Mouse (Mus musculus) cortical plate, adult 2 months (tissue): ENCODE results near the gene Gm32802. TPM values are rescaled to one million over a fixed set of nuclear protein-coding genes. Genes with fewer than 3 reads are reported as not detected.
"Not testable (repeated sequence)": the region's sequence is repeated elsewhere in the genome, so short reads cannot be mapped to it uniquely, and the experiment has no call there.

Experiments
- H3K27ac ChIP-seq: fragments of 200-500 bp; 2 replicates; pipeline ENCODE4 v1.5.1; 2012; ENCODE audit warnings: low read length, control low read depth, inconsistent platforms; ENCODE audit not compliant: insufficient read depth
- H3K4me1 ChIP-seq: fragments of 200-500 bp; 2 replicates; pipeline ENCODE4 v1.6.1; 2011; ENCODE audit warnings: low read length; ENCODE audit not compliant: control insufficient read depth, insufficient read depth
- H3K4me3 ChIP-seq: fragments of 200-500 bp; 2 replicates; pipeline ENCODE4 v1.5.1; 2011; ENCODE audit warnings: mild to moderate bottlenecking, low read length, control low read depth; ENCODE audit not compliant: insufficient read depth
- CTCF ChIP-seq: fragments of 200-500 bp; IDR thresholded peaks from 2 replicates; pipeline ENCODE4 v1.5.1; 2011; ENCODE audit warnings: mild to moderate bottlenecking, control low read depth, low read length; ENCODE audit not compliant: insufficient read depth; ENCODE audit errors: extremely low read depth
- POLR2A ChIP-seq: fragments of 200-500 bp; IDR thresholded peaks from 2 replicates; pipeline ENCODE4 v1.6.1; 2011; ENCODE audit warnings: mild to moderate bottlenecking, low read length, control low read depth; ENCODE audit not compliant: insufficient read depth; ENCODE audit errors: extremely low read depth
- polyA plus RNA-seq: library from polyadenylated mRNA; depleted of rRNA; stranded (reverse); fragments of >200 nt; gene quantifications from 2 replicates; pipeline ENCODE4 v1.2.3, GENCODE M21; 2012; rRNA removed

Gm32802 gene
- polyA plus RNA-seq, 1 experiment, result not detected

DNA sequence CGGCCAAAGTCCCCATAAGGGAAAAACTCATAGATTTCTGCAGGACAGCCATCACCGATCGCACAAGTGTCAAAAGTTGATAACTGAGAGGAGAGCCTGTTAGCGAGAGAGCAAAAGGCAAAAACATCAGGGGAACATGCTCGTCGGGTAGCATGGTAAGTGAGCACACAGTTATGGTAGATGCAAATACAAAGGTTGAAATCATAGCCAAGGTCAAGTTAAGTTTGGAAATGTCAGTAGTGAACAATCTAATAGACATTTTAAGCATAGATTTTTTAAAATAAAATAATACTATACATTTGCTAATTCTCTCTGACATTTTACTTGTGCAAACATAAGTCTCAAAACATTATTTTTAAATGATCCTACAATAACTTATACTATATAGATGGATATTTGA lies 36.5 kb downstream of the Gm32802 start, which contains the start of gene Iltifb:
Gene Iltifb (minus strand): TSS at position 101 of the 400 bp plus-strand sequence.
- TF ChIP-seq CTCF (no peak), POLR2A (no peak)
- Histone ChIP-seq H3K4me1 (no peaks in the 10 kb centered on the region), H3K4me3 (no peak within 1 kb of the TSS), H3K27ac (no peak within 1 kb of the TSS)

DNA sequence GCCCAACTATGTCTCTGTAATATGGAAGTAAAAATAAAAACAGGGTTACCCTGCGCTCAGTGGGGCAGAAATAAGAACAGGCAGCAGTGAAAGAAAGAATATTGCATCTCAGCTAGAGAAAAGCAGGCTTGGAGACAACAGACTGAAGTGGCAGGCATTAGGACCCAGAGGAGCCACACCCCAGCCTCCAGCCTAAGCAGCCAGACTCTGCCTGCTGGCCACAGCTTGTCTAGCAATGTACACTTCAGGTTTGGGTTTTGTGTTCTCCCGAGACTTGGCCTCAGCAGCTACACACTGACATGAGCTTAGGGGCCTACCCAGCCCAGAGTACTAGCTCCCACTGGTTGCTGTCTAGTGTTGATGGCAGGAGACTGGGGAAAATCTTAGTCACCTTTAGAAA lies 43.6 kb downstream of the Gm32802 start:
- H3K4me3 ChIP-seq, H3K4me1 ChIP-seq, H3K27ac ChIP-seq: not testable (repeated sequence)

Other genes with a start within 250 kb of the Gm32802 start
- gene Mdm1, start 116.9 kb upstream of the Gm32802 start, polyA plus RNA-seq, result 11.3 and 12.0 TPM in 2 replicates
- gene Il22, start 53.7 kb upstream of the Gm32802 start, polyA plus RNA-seq, result 0.15 and 0.29 TPM in 2 replicates
- gene Gm32717, start 17.9 kb upstream of the Gm32802 start, polyA plus RNA-seq, result 0.08 TPM in 1 of 2 replicates, not detected in the other
- gene Iltifb, start 36.4 kb downstream of the Gm32802 start, polyA plus RNA-seq, result 0.23 and 0.32 TPM in 2 replicates
- not detected in 2 replicates for gene Gm9040, start 68.3 kb downstream of the Gm32802 start, polyA plus RNA-seq
- not detected in 2 replicates for gene Gm9044, start 73.7 kb downstream of the Gm32802 start, polyA plus RNA-seq
- 0.04 and 0.08 TPM in 2 replicates for gene Gm9045, start 79.1 kb downstream of the Gm32802 start, polyA plus RNA-seq
- not detected in 2 replicates for gene Gm9046, start 84.6 kb downstream of the Gm32802 start, polyA plus RNA-seq
- not detected in 2 replicates for gene Gm9048, start 90.0 kb downstream of the Gm32802 start, polyA plus RNA-seq
- gene Gm9049, start 95.4 kb downstream of the Gm32802 start, polyA plus RNA-seq, result 0.04 and 0.08 TPM in 2 replicates
- not detected in 2 replicates for gene Ifng, start 182.4 kb downstream of the Gm32802 start, polyA plus RNA-seq